Mouse (Mus musculus): ENCODE measurements around the gene Trip11. TPM values are rescaled to one million over a fixed set of nuclear protein-coding genes. Genes with fewer than 3 reads are reported as not detected.
A peak's percentile ranks its signal among the peaks of the same experiment; 100 is the strongest.

Gene Trip11
- polyA plus RNA-seq, 1 experiment from 2014 or later, result 22.4 TPM

DNA sequence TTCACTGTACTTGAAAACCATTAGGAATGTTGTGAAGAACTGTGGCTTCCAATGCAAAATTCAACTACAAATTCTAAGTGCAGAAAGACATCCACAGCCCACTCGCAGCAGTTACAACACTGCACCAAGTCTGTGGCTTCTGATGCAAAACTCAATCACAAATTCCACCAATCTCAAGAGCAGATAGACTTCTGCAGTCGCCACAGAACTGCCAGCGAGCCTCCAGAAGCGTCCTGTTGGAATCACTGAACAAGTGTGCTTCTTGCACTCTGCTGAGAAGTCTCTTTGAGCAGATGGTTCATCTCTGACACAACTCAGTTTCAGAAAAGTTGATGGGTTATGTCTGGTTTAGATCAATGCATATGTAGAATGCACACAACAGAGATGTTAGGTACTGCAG is 78.4 kb downstream of the Trip11 start:
- H3K9me3 ChIP-seq (ENCODE audit: control insufficient read depth, low read length), result no peaks in the 10 kb centered on the region
- H3K27ac ChIP-seq (ENCODE audit: low read length), result no peak overlapping the region
- no peak overlapping the region for H3K9ac ChIP-seq (replicated peaks; ENCODE audit: low read depth, low read length)
- 92% methylated on average over 4 of the region's 4 CpGs for WGBS
- H3K4me3 ChIP-seq (replicated peaks; ENCODE audit: low read length), result no peak overlapping the region
- no peaks in the 10 kb centered on the region for H3K4me1 ChIP-seq (replicated peaks; ENCODE audit: control insufficient read depth, insufficient read depth, low read length)
- no peaks in the 10 kb centered on the region for H3K27me3 ChIP-seq (replicated peaks; ENCODE audit: control insufficient read depth, insufficient read depth, low read length)
- peaks cover 19% of the 10 kb centered on the region for H3K36me3 ChIP-seq (ENCODE audit: control insufficient read depth, insufficient read depth)
- H3K4me2 ChIP-seq (ENCODE audit: low read length), result no peak overlapping the region
- no peak for ATAC-seq

DNA sequence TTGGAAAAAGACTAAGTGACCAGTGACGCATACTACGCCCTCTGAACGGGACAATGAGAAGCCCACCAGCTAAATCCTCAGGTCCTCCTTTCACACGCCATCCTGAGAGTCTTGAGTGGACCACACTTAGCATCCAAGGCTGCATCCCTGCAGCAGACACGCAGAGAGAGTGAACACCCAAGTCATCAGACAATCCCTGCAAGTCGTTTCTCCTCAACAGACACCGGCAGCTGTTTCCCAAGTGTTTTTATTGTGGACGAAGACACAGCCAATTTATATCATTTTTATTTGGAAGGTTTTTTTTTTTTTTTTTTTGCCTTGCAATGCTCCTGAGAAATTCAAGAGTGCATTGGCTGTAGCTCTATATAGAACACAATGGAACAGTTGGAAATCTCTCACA is 79.3 kb downstream of the Trip11 start:
- WGBS, result 93% methylated on average over 8 of the region's 8 CpGs
- Histone ChIP-seq H3K27ac (ENCODE audit: low read length) (no peak overlapping the region), H3K36me3 (ENCODE audit: control insufficient read depth, insufficient read depth) (peaks cover 19% of the 10 kb centered on the region), H3K27me3 (replicated peaks; ENCODE audit: control insufficient read depth, insufficient read depth, low read length) (no peaks in the 10 kb centered on the region), H3K4me1 (replicated peaks; ENCODE audit: control insufficient read depth, insufficient read depth, low read length) (no peaks in the 10 kb centered on the region), H3K4me2 (ENCODE audit: low read length) (no peak overlapping the region), H3K4me3 (replicated peaks; ENCODE audit: low read length) (no peak overlapping the region), H3K9me3 (ENCODE audit: control insufficient read depth, low read length) (no peaks in the 10 kb centered on the region), H3K9ac (replicated peaks; ENCODE audit: low read depth, low read length) (no peak overlapping the region)
- ATAC-seq, result no peak

DNA sequence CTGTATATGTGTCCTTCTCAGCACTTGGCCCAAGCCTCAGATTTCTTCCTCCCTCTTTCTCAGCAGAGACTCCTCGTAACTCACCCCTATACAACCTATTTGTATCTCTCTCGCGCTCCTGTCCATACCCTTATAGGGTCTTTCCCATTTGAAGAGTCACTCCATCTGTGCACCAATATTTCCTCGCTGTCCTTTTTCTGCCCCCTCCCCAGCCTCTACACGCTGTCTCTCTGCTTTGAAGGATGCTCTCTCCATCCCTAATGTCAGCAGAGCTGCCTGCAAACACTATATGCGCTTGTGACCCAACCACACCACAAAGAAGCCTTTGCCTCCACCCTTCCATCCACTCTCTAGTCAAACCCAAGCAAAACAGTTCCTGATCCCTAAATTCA is 80.0 kb downstream of the Trip11 start:
- Histone ChIP-seq H3K9me3 (ENCODE audit: control insufficient read depth, low read length) (no peaks in the 10 kb centered on the region), H3K4me2 (ENCODE audit: low read length) (no peak overlapping the region), H3K4me3 (replicated peaks; ENCODE audit: low read length) (no peak overlapping the region), H3K36me3 (ENCODE audit: control insufficient read depth, insufficient read depth) (peaks cover 19% of the 10 kb centered on the region), H3K4me1 (replicated peaks; ENCODE audit: control insufficient read depth, insufficient read depth, low read length) (no peaks in the 10 kb centered on the region), H3K27me3 (replicated peaks; ENCODE audit: control insufficient read depth, insufficient read depth, low read length) (no peaks in the 10 kb centered on the region), H3K9ac (replicated peaks; ENCODE audit: low read depth, low read length) (no peak overlapping the region), H3K27ac (ENCODE audit: low read length) (no peak overlapping the region)
- 96% methylated on average over 6 of the region's 6 CpGs for WGBS
- no peak for ATAC-seq

DNA sequence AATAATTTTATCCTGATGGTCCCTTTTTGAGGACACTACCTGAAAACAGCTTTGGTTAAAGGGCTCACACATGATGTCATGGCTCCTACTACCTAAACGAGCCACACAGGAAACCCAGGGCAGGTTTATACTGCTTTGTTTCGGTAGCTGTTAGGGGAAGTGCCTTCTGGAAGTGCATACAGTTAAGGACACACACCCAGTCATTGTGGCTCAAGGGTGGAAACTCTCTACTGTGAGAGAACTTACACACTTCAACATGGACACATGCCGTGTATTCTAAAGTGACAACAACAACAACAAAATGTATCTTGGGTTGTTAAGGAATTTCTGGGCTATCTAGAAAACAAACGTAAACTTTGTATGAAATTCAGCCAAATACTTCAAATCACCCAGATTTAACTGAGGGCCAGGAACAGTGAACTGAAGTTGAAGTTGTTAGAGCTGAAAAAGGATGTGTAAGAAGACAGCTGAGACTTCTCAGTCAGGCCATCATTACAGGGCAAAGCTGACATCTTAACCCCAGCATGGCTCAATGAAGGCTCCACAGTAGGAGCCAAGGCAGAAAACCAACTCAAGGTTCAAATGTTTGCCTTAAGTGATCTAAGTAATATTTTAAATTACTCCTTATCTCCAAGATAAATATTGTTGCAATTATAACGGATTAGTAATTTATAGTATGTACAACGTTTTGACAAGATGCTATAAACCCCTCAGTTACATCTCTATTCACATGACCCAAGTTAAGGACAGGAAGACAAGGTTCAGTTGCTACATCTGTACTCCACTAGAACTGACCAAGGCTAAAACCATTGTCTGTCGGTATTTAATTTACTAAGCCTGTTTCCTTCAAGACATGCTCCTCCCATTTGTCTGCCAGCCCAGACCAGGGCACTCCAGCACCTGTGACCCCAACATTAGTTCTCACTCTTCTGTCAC is 80.6 kb downstream of the Trip11 start:
- no peaks in the 10 kb centered on the region for H3K9me3 ChIP-seq (ENCODE audit: control insufficient read depth, low read length)
- no peak overlapping the region for H3K9ac ChIP-seq (replicated peaks; ENCODE audit: low read depth, low read length)
- H3K4me2 ChIP-seq (ENCODE audit: low read length), result no peak overlapping the region
- peaks cover 17% of the 10 kb centered on the region for H3K36me3 ChIP-seq (ENCODE audit: control insufficient read depth, insufficient read depth)
- WGBS, result 88% methylated on average over 7 of the region's 7 CpGs
- no peaks in the 10 kb centered on the region for H3K4me1 ChIP-seq (replicated peaks; ENCODE audit: control insufficient read depth, insufficient read depth, low read length)
- no peak overlapping the region for H3K27ac ChIP-seq (ENCODE audit: low read length)
- no peak for ATAC-seq
- H3K4me3 ChIP-seq (replicated peaks; ENCODE audit: low read length), result no peak overlapping the region
- no peaks in the 10 kb centered on the region for H3K27me3 ChIP-seq (replicated peaks; ENCODE audit: control insufficient read depth, insufficient read depth, low read length)

DNA sequence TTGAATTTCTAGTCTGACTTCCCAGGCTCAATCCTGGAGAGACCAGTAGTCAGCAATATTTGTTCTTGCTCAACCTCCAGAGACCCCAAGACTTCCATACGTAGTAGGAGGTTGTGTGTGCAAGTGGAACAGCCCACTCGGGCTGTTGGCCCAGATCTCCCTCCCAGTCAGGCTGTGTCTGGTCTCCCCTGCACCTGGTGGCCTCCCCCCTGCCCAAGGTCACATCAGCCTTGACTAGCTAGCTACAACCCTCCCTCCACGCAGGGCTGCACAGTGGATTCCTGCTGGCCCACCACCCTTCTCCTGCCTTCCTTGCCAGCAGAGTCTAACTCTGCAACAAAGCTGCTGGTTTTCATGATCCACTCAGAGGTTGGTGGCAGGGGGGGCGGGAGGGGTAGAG is 81.8 kb downstream of the Trip11 start:
- no peaks in the 10 kb centered on the region for H3K9me3 ChIP-seq (ENCODE audit: control insufficient read depth, low read length)
- H3K4me2 ChIP-seq (ENCODE audit: low read length), result no peak overlapping the region
- H3K36me3 ChIP-seq (ENCODE audit: control insufficient read depth, insufficient read depth), result peaks cover 12% of the 10 kb centered on the region
- no peaks in the 10 kb centered on the region for H3K4me1 ChIP-seq (replicated peaks; ENCODE audit: control insufficient read depth, insufficient read depth, low read length)
- 79% methylated on average over 4 of the region's 4 CpGs for WGBS
- H3K4me3 ChIP-seq (replicated peaks; ENCODE audit: low read length), result no peak overlapping the region
- no peaks in the 10 kb centered on the region for H3K27me3 ChIP-seq (replicated peaks; ENCODE audit: control insufficient read depth, insufficient read depth, low read length)
- ATAC-seq, result no peak
- H3K27ac ChIP-seq (ENCODE audit: low read length), result no peak overlapping the region
- no peak overlapping the region for H3K9ac ChIP-seq (replicated peaks; ENCODE audit: low read depth, low read length)

DNA sequence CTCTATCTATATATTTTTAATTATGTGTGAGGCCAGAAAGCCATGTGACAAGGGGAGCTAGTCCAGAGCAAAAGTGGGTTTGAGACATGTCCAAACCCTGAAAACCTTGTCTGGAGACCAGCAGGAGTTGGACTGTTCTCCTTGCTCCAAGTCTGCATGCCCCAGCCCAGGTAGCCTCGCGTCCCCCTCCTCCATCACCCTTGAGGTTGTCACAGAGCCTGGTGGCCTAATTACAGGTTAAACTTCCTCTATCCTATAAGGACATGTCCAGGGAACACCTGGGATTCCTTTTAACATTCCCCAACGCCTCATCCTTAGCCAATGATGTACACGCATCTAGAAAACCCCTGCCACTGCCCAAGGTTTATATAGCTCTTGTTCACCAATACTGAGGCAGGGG is 89.9 kb downstream of the Trip11 start:
- Histone ChIP-seq H3K27ac (ENCODE audit: low read length) (no peak overlapping the region), H3K9ac (replicated peaks; ENCODE audit: low read depth, low read length) (no peak overlapping the region), H3K4me2 (ENCODE audit: low read length) (no peak overlapping the region), H3K4me3 (replicated peaks; ENCODE audit: low read length) (no peak overlapping the region), H3K9me3 (ENCODE audit: control insufficient read depth, low read length) (no peaks in the 10 kb centered on the region), H3K4me1 (replicated peaks; ENCODE audit: control insufficient read depth, insufficient read depth, low read length) (peaks cover 11% of the 10 kb centered on the region), H3K27me3 (replicated peaks; ENCODE audit: control insufficient read depth, insufficient read depth, low read length) (0 out of 2 replicates have a peak, but pooled peaks cover 8% of the 10 kb centered on the region), H3K36me3 (ENCODE audit: control insufficient read depth, insufficient read depth) (no peaks in the 10 kb centered on the region)
- ATAC-seq, result no peak
- WGBS, result 96% methylated on average over 4 of the region's 4 CpGs

DNA sequence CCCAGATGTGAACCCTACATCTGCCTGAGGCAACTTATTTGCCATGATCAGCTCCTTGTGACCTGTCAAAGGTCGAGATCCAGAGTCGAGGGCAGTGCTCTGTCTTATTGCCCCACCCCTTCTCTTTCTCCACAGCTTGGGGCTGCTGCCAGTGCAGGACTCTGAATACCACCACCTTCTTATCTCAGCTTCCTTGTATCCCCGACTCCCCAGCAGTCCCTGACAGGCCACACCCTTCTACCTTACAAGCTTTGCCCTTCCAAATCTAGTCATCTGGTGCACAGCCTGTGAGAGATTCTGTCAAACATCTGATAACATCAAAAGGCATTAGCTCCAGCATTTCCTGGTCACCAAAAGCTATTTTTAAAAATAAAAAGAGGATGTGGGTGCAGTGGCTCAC is 91.5 kb downstream of the Trip11 start:
- Histone ChIP-seq H3K9ac (replicated peaks; ENCODE audit: low read depth, low read length) (no peak overlapping the region), H3K4me1 (replicated peaks; ENCODE audit: control insufficient read depth, insufficient read depth, low read length) (peaks cover 14% of the 10 kb centered on the region), H3K4me2 (ENCODE audit: low read length) (no peak overlapping the region), H3K4me3 (replicated peaks; ENCODE audit: low read length) (no peak overlapping the region), H3K27me3 (replicated peaks; ENCODE audit: control insufficient read depth, insufficient read depth, low read length) (0 out of 2 replicates have a peak, but pooled peaks cover 12% of the 10 kb centered on the region), H3K9me3 (ENCODE audit: control insufficient read depth, low read length) (no peaks in the 10 kb centered on the region), H3K36me3 (ENCODE audit: control insufficient read depth, insufficient read depth) (no peaks in the 10 kb centered on the region), H3K27ac (ENCODE audit: low read length) (no peak overlapping the region)
- 45% methylated on average over 3 of the region's 3 CpGs for WGBS
- no peak for ATAC-seq

DNA sequence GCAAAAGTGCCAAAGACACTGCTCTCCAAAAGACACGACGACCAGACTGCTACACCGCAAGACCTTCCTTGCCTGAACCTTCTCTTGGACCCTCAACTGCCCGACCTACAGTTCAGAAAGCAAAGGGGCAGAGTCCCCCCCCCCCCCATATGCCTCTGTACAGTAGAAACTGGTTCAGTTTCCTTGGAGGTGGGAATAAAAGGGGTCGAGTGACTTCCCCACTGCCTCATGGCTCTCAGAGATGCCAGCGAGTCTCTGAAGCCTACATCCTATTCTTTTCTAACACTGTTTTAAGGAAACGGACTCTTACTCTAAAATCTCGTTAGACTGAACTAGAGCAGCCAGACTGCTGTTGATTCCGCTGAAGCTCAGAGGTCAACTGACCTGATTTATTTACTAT is 93.5 kb downstream of the Trip11 start:
- Histone ChIP-seq H3K4me1 (replicated peaks; ENCODE audit: control insufficient read depth, insufficient read depth, low read length) (peaks cover 14% of the 10 kb centered on the region), H3K4me3 (replicated peaks; ENCODE audit: low read length) (peak overlapping the region; percentile 59), H3K9me3 (ENCODE audit: control insufficient read depth, low read length) (no peaks in the 10 kb centered on the region), H3K4me2 (ENCODE audit: low read length) (peak overlapping the region; percentile 97), H3K9ac (replicated peaks; ENCODE audit: low read depth, low read length) (no peak overlapping the region), H3K27me3 (replicated peaks; ENCODE audit: control insufficient read depth, insufficient read depth, low read length) (0 out of 2 replicates have a peak, but pooled peaks cover 13% of the 10 kb centered on the region), H3K27ac (ENCODE audit: low read length) (no peak overlapping the region), H3K36me3 (ENCODE audit: control insufficient read depth, insufficient read depth) (no peaks in the 10 kb centered on the region)
- ATAC-seq, result no peak
- 37% methylated on average over 9 of the region's 9 CpGs for WGBS

DNA sequence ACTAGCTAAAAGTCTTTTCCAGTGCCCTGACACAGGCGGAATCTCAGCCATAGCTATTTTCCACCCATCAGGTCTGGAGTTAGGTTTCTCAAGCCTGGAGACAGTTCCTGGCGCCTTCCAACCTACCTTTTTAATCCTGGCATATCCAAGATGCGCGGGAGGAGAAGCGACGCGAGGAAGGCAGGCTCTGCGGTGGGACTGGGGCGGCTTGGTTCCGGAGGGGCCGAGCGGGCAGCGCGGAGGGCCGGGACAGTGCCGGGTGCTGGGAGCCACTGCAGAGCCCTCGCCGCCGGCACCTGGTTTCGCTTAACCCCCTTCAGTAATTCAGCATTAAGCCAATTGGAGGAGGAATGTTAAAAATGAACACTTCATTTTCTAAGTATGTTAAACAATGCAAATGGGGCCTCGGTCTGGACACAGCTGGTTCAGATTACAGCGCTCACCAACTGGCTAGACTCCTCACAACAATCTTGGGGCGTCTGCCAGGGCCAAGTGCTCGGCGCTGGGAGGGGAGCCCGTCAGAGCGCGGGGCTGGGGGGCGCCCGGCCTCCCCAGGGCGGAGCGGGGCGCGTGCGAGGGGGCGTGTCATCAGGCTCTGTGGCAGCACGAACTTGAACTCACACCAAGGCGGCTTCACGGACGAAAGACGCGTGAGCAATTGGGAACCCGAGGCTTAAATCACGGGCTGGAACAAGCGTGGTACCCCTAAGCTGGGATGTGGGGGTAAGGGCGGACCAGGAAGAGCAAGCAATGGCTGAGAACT is 94.3 kb downstream of the Trip11 start, which contains the start of gene Fbln5:
Gene Fbln5, minus strand, starts transcription at position 448 of the 763 bp plus-strand sequence.
- H3K9ac ChIP-seq (replicated peaks; ENCODE audit: low read depth, low read length), result peak within 1 kb of the TSS; percentile 58
- H3K27ac ChIP-seq (ENCODE audit: low read length), result no peak within 1 kb of the TSS
- H3K36me3 ChIP-seq (ENCODE audit: control insufficient read depth, insufficient read depth), result no peaks in the 10 kb centered on the region
- under 1% methylated on average over 46 of the region's 46 CpGs for WGBS
- peaks cover 14% of the 10 kb centered on the region for H3K4me1 ChIP-seq (replicated peaks; ENCODE audit: control insufficient read depth, insufficient read depth, low read length)
- H3K4me3 ChIP-seq (replicated peaks; ENCODE audit: low read length), result peak within 1 kb of the TSS; percentile 59
- peak; percentile 80 for ATAC-seq
- H3K27me3 ChIP-seq (replicated peaks; ENCODE audit: control insufficient read depth, insufficient read depth, low read length), result 0 out of 2 replicates have a peak, but pooled peaks cover 13% of the 10 kb centered on the region
- H3K9me3 ChIP-seq (ENCODE audit: control insufficient read depth, low read length), result no peaks in the 10 kb centered on the region
- peak within 1 kb of the TSS; percentile 97 for H3K4me2 ChIP-seq (ENCODE audit: low read length)
